Mouse (Mus musculus) hindbrain, embryonic 11.5 days (tissue): Measurements from ENCODE around the gene Rgs6. TPM values are rescaled to one million over a fixed set of nuclear protein-coding genes. Genes with fewer than 3 reads are reported as not detected.

Experiments
- ATAC-seq: fragments of 200-750 bp; cut with Nextera tagmentation; 2 replicates; pipeline ENCODE4 v1.8.0; 2017; ENCODE audit warnings: mild to moderate bottlenecking, moderate TSS enrichment, moderate library complexity; ENCODE audit not compliant: low FRiP score
- DNase-seq: peaks from one replicate; pipeline ENCODE4 v3.0.0-alpha.2; 2015; ENCODE audit warnings: low spot score
- H3K27ac ChIP-seq: fragments of 300-500 bp; sonication (generic); 2 replicates; pipeline ENCODE4 v1.5.1; 2014; ENCODE audit warnings: mild to moderate bottlenecking, low read depth, low read length
- H3K27me3 ChIP-seq: fragments of 300-500 bp; sonication (generic); 2 replicates; pipeline ENCODE4 v1.6.1; 2014; ENCODE audit warnings: mild to moderate bottlenecking, low read length, moderate library complexity, mixed read lengths; ENCODE audit not compliant: control insufficient read depth, insufficient read depth
- H3K36me3 ChIP-seq: fragments of 300-500 bp; sonication (generic); 2 replicates; pipeline ENCODE4 v1.6.1; 2014; ENCODE audit warnings: mild to moderate bottlenecking, low read length, moderate library complexity, mixed read lengths; ENCODE audit not compliant: control insufficient read depth, insufficient read depth
- H3K4me1 ChIP-seq: fragments of 300-500 bp; sonication (generic); replicated peaks from 2 replicates; pipeline ENCODE4 v1.6.1; 2014; ENCODE audit warnings: low read length, mixed read lengths; ENCODE audit not compliant: control insufficient read depth, insufficient read depth
- H3K4me2 ChIP-seq: fragments of 300-500 bp; sonication (generic); replicated peaks from 2 replicates; pipeline ENCODE4 v1.6.1; 2014; ENCODE audit warnings: mild to moderate bottlenecking, low read depth, low read length
- H3K4me3 ChIP-seq: fragments of 300-500 bp; sonication (generic); 2 replicates; pipeline ENCODE4 v1.5.1; 2014; ENCODE audit warnings: low read depth, low read length
- H3K9ac ChIP-seq: fragments of 300-500 bp; sonication (generic); 2 replicates; pipeline ENCODE4 v1.6.1; 2014; ENCODE audit warnings: low read depth, low read length
- H3K9me3 ChIP-seq: fragments of 300-500 bp; sonication (generic); 2 replicates; pipeline ENCODE4 v1.6.1; 2016; ENCODE audit warnings: low read length; ENCODE audit not compliant: control insufficient read depth
- WGBS: fragments of 180-500 bp; shearing (Covaris S2); extraction: QIAGEN DNeasy Blood & Tissue Kit; methylation state at CpG from one replicate; pipeline ENCODE4 v1.1.7; 2014; 5-methylcytosine and 5-hydroxymethylcytosine counted together
- polyA plus RNA-seq: library from polyadenylated mRNA; unstranded; fragments of >200 nt; fragmentation: Nextera tagmentation; extraction: Ambion mirVana; gene quantifications from 2 replicates; pipeline ENCODE4 v1.2.1, GENCODE M21; 2014

Rgs6 gene
- polyA plus RNA-seq, 1 experiment from 2014 or later: 0.22 TPM

DNA sequence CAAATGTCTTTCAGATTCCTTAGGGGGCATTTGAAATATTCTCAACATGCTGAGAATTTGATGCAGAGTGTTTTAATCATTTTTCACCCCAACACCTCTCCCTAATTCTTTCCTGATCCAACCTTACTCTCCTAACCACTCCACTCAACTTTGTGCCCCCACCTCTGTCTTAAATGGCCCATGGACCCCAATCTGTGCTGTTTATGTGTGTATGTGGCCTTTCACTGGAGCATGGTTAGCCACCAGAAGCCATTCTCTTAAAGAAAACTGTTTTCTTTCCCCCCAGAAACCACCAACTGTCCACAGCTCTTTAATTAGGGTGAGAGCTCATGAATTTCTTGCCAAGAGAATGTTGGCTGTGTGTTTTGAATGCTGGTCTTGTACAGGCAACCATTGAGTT, 122.3 kb downstream of the Rgs6 start:
- Histone ChIP-seq H3K4me3 (no peak overlapping the region), H3K4me2 (no peak overlapping the region), H3K4me1 (no peaks in the 10 kb centered on the region), H3K36me3 (no peaks in the 10 kb centered on the region), H3K9ac (no peak overlapping the region), H3K9me3 (no peaks in the 10 kb centered on the region), H3K27ac (no peak overlapping the region), H3K27me3 (no peaks in the 10 kb centered on the region)
- no peak for ATAC-seq
- no peak for DNase-seq

DNA sequence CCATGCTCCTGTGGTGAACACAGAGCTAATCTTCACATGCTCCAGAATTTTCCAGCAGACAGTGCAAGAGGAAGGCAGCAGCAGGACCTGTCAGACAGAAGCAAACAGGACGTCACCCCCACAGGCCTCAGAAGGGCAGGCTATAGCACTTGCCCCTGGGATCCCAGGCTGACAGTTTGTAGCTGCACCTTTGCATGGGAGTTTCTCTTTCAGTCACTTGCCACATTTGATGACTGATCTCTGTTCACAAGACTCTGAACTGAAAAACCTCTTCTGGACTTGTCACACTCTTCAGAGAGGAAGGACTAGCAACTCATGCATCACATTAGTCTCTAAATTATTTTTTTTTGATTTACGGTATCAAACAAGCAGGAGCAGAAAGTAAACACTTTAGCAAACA, 126.2 kb downstream of the Rgs6 start:
- no peaks in the 10 kb centered on the region for H3K9me3 ChIP-seq
- no peak overlapping the region for H3K4me2 ChIP-seq
- no peaks in the 10 kb centered on the region for H3K4me1 ChIP-seq
- H3K9ac ChIP-seq: no peak overlapping the region
- H3K27me3 ChIP-seq: no peaks in the 10 kb centered on the region
- DNase-seq: no peak
- H3K27ac ChIP-seq: no peak overlapping the region
- WGBS: 72% methylated on average over 2 of the region's 2 CpGs
- no peak overlapping the region for H3K4me3 ChIP-seq
- no peaks in the 10 kb centered on the region for H3K36me3 ChIP-seq
- no peak for ATAC-seq

- Histone ChIP-seq H3K4me3 (no peak overlapping the region), H3K27ac (no peak overlapping the region), H3K36me3 (no peaks in the 10 kb centered on the region), H3K9ac (no peak overlapping the region), H3K27me3 (no peaks in the 10 kb centered on the region), H3K4me1 (no peaks in the 10 kb centered on the region), H3K9me3 (no peaks in the 10 kb centered on the region), H3K4me2 (no peak overlapping the region)
- DNase-seq (no peak), ATAC-seq (no peak)
- 93% methylated on average over 8 of the region's 8 CpGs for WGBS
Observed at GRCm38 (mm10) chr12:82723017-82723540, 135.0 kb downstream of the Rgs6 start.

- Histone ChIP-seq H3K4me2 (no peak overlapping the region), H3K36me3 (no peaks in the 10 kb centered on the region), H3K9ac (no peak overlapping the region), H3K9me3 (no peaks in the 10 kb centered on the region), H3K27me3 (no peaks in the 10 kb centered on the region), H3K27ac (no peak overlapping the region), H3K4me3 (no peak overlapping the region), H3K4me1 (no peaks in the 10 kb centered on the region)
- no peak for DNase-seq
- WGBS: 95% methylated on average over 4 of the region's 4 CpGs
- ATAC-seq: no peak
Observed at GRCm38 (mm10) chr12:82726255-82726654, 138.2 kb downstream of the Rgs6 start.

DNA sequence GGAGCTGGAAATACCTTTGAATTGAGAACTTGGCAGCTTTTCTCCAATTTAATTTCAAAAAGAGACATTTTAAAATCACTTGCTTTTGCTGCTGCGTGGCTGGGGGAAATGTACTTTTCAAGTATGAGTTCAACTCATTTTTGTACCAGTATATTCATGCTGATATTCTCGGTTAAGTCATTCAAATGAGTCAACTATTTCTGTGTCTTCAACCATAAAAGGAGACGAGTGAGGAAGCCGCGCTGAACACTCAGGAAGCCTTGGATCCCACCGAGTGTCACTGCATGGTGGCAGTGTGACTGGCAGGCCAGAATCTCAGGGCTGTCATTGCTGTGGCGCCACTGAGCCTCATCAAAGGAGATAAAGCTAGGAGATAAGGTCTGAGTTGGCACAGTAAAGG, 143.5 kb downstream of the Rgs6 start:
- Histone ChIP-seq H3K27ac (no peak overlapping the region), H3K9me3 (no peaks in the 10 kb centered on the region), H3K4me2 (no peak overlapping the region), H3K9ac (no peak overlapping the region), H3K36me3 (no peaks in the 10 kb centered on the region), H3K4me3 (no peak overlapping the region), H3K4me1 (no peaks in the 10 kb centered on the region), H3K27me3 (no peaks in the 10 kb centered on the region)
- ATAC-seq: no peak
- 67% methylated on average over 7 of the region's 7 CpGs for WGBS
- DNase-seq: no peak

- ATAC-seq (no peak), DNase-seq (no peak)
- Histone ChIP-seq H3K36me3 (no peaks in the 10 kb centered on the region), H3K9ac (no peak overlapping the region), H3K4me1 (no peaks in the 10 kb centered on the region), H3K27me3 (no peaks in the 10 kb centered on the region), H3K4me2 (no peak overlapping the region), H3K9me3 (no peaks in the 10 kb centered on the region), H3K27ac (no peak overlapping the region), H3K4me3 (no peak overlapping the region)
- 88% methylated on average over 3 of the region's 3 CpGs for WGBS
Observed at GRCm38 (mm10) chr12:82742955-82743354, 154.9 kb downstream of the Rgs6 start.

DNA sequence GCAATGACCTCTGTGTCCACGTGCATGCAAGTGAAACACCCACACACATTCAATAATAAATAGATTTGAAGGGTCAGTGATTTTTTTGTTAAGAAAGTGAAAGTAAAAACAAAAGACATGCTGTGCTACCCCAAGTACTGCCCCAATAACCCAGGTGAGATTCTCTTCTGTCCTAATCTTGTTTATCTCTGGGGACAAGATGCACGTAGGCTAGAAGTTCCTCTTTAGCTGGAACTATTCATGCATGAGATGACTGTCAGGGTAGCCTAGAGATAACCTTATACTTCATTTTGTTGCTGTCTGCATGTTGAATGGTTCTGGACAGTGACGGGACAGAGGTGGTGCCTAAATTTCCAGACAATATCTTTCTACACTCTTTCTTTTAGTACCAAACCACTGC, 155.9 kb downstream of the Rgs6 start:
- H3K27ac ChIP-seq: no peak overlapping the region
- ATAC-seq: no peak
- no peak for DNase-seq
- no peak overlapping the region for H3K9ac ChIP-seq
- no peaks in the 10 kb centered on the region for H3K9me3 ChIP-seq
- H3K4me2 ChIP-seq: no peak overlapping the region
- H3K4me3 ChIP-seq: no peak overlapping the region
- no peaks in the 10 kb centered on the region for H3K36me3 ChIP-seq
- 43% methylated on average over 3 of the region's 3 CpGs for WGBS
- H3K27me3 ChIP-seq: no peaks in the 10 kb centered on the region
- no peaks in the 10 kb centered on the region for H3K4me1 ChIP-seq

- Histone ChIP-seq H3K36me3 (no peaks in the 10 kb centered on the region), H3K4me1 (no peaks in the 10 kb centered on the region), H3K9me3 (no peaks in the 10 kb centered on the region), H3K9ac (no peak overlapping the region), H3K27me3 (no peaks in the 10 kb centered on the region), H3K4me3 (no peak overlapping the region), H3K27ac (no peak overlapping the region), H3K4me2 (no peak overlapping the region)
- ATAC-seq (no peak), DNase-seq (no peak)
- 54% methylated on average over 3 of the region's 3 CpGs for WGBS
Observed at GRCm38 (mm10) chr12:82744826-82745225, 156.7 kb downstream of the Rgs6 start.

GRCm38 (mm10) chr12:82747099-82747498, 159.0 kb downstream of the Rgs6 start:
- Histone ChIP-seq H3K4me2 (no peak overlapping the region), H3K9ac (no peak overlapping the region), H3K27me3 (no peaks in the 10 kb centered on the region), H3K4me3 (no peak overlapping the region), H3K27ac (no peak overlapping the region), H3K9me3 (no peaks in the 10 kb centered on the region), H3K36me3 (no peaks in the 10 kb centered on the region), H3K4me1 (no peaks in the 10 kb centered on the region)
- no peak for ATAC-seq
- WGBS: 91% methylated on average over 4 of the region's 4 CpGs
- DNase-seq: no peak
